Mouse (Mus musculus) urinary bladder, postnatal 25 days (tissue): ENCODE data around the gene Jade3.

Source experiments
- DNase-seq: peaks from one replicate; pipeline ENCODE4 v3.0.0; 2022; ENCODE audit warnings: low spot score

Gene Jade3

GRCm38 (mm10) chrX:20548011-20548879 is 122.8 kb downstream of the Jade3 start:
- no peak for DNase-seq

GRCm38 (mm10) chrX:20548880-20549440 is 123.5 kb downstream of the Jade3 start:
- no peak for DNase-seq

GRCm38 (mm10) chrX:20549532-20549931 is 124.0 kb downstream of the Jade3 start, which contains the start of gene Rgn:
Gene Rgn, plus strand, starts transcription at chrX:20549787.
- DNase-seq, result no peak

- DNase-seq, result no peak
These were observed 126.7 kb downstream of the Jade3 start for GRCm38 (mm10) chrX:20552199-20552598.

- no peak for DNase-seq
These were observed 136.4 kb downstream of the Jade3 start for GRCm38 (mm10) chrX:20561846-20562245.

GRCm38 (mm10) chrX:20563941-20564340 is 138.5 kb downstream of the Jade3 start:
- DNase-seq, result no peak
